Mouse (Mus musculus) embryonic facial prominence, embryonic 11.5 days (tissue): ENCODE data around the gene Anxa9. TPM values are rescaled to one million over a fixed set of nuclear protein-coding genes. Genes with fewer than 3 reads are reported as not detected.
A peak's percentile ranks its signal among the peaks of the same experiment; 100 is the strongest.

Experiments
- ATAC-seq: fragments of 200-750 bp; cut with Nextera tagmentation; replicated peaks from 2 replicates; pipeline ENCODE4 v1.8.0; 2017; ENCODE audit warnings: low read depth; ENCODE audit not compliant: insufficient number of reproducible peaks, low FRiP score, low TSS enrichment
- DNase-seq: peaks from one replicate; pipeline ENCODE4 v3.0.0-alpha.2; 2015; ENCODE audit warnings: low spot score
- H3K27ac ChIP-seq: fragments of 300-500 bp; sonication (generic); replicated peaks from 2 replicates; pipeline ENCODE4 v1.5.1; 2014; ENCODE audit warnings: mild to moderate bottlenecking, low read depth, low read length, control low read depth
- H3K27me3 ChIP-seq: fragments of 300-500 bp; sonication (generic); 2 replicates; pipeline ENCODE4 v1.6.1; 2014; ENCODE audit warnings: mild to moderate bottlenecking, low read length, moderate library complexity, mixed read lengths; ENCODE audit not compliant: control insufficient read depth, insufficient read depth
- H3K36me3 ChIP-seq: fragments of 300-500 bp; sonication (generic); replicated peaks from 2 replicates; pipeline ENCODE4 v1.6.1; 2014; ENCODE audit warnings: low read depth, mild to moderate bottlenecking, low read length, moderate library complexity, mixed read lengths; ENCODE audit not compliant: control insufficient read depth, insufficient read depth
- H3K4me1 ChIP-seq: fragments of 300-500 bp; sonication (generic); 2 replicates; pipeline ENCODE4 v1.6.1; 2014; ENCODE audit warnings: low read length, mixed read lengths; ENCODE audit not compliant: control insufficient read depth, insufficient read depth
- H3K4me2 ChIP-seq: fragments of 300-500 bp; sonication (generic); 2 replicates; pipeline ENCODE4 v1.6.1; 2014; ENCODE audit warnings: low read depth, mild to moderate bottlenecking, control low read depth, low read length, moderate library complexity
- H3K4me3 ChIP-seq: fragments of 300-500 bp; sonication (generic); 2 replicates; pipeline ENCODE4 v1.5.1; 2014; ENCODE audit warnings: low read depth, low read length, control low read depth
- H3K9ac ChIP-seq: fragments of 300-500 bp; sonication (generic); replicated peaks from 2 replicates; pipeline ENCODE4 v1.6.1; 2014; ENCODE audit warnings: mild to moderate bottlenecking, control low read depth, low read length
- H3K9me3 ChIP-seq: fragments of 300-500 bp; sonication (generic); replicated peaks from 2 replicates; pipeline ENCODE4 v1.6.1; 2016; ENCODE audit warnings: mild to moderate bottlenecking, low read length, inconsistent platforms, mixed read lengths; ENCODE audit not compliant: control insufficient read depth
- WGBS: fragments of 180-500 bp; shearing (Covaris S2); extraction: QIAGEN DNeasy Blood & Tissue Kit; methylation state at CpG from one replicate; pipeline ENCODE4 v1.1.7; 2014; 5-methylcytosine and 5-hydroxymethylcytosine counted together
- polyA plus RNA-seq: library from polyadenylated mRNA; unstranded; fragments of >200 nt; fragmentation: Nextera tagmentation; extraction: Ambion mirVana; gene quantifications from 2 replicates; pipeline ENCODE4 v1.2.1, GENCODE M21; 2014

Gene Anxa9
- polyA plus RNA-seq, 1 experiment from 2014 or later, result 1.5 TPM

GRCm38 (mm10) chr3:95331528-95331927, 24.6 kb upstream of the Anxa9 start:
- Histone ChIP-seq H3K36me3 (peaks cover 19% of the 10 kb centered on the region), H3K9ac (no peak overlapping the region), H3K27me3 (no peaks in the 10 kb centered on the region), H3K4me1 (no peaks in the 10 kb centered on the region), H3K27ac (no peak overlapping the region), H3K4me2 (no peak overlapping the region), H3K4me3 (no peak overlapping the region), H3K9me3 (no peaks in the 10 kb centered on the region)
- WGBS, result 90% methylated on average over 1 of the region's 1 CpGs
- DNase-seq (no peak), ATAC-seq (no peak)

- H3K9me3 ChIP-seq, result no peaks in the 10 kb centered on the region
- ATAC-seq (no peak), DNase-seq (no peak)
- H3K4me3 ChIP-seq, result no peak overlapping the region
- no peak overlapping the region for H3K4me2 ChIP-seq
- H3K36me3 ChIP-seq, result peaks cover 26% of the 10 kb centered on the region
- H3K27ac ChIP-seq, result no peak overlapping the region
- H3K4me1 ChIP-seq, result no peaks in the 10 kb centered on the region
- WGBS, result 81% methylated on average over 1 of the region's 1 CpGs
- no peak overlapping the region for H3K9ac ChIP-seq
- no peaks in the 10 kb centered on the region for H3K27me3 ChIP-seq
Measured at GRCm38 (mm10) chr3:95328803-95329404, 21.9 kb upstream of the Anxa9 start.

GRCm38 (mm10) chr3:95324454-95325144, 17.6 kb upstream of the Anxa9 start:
- Histone ChIP-seq H3K9ac (no peak overlapping the region), H3K4me1 (no peaks in the 10 kb centered on the region), H3K36me3 (peaks cover 17% of the 10 kb centered on the region), H3K4me2 (no peak overlapping the region), H3K27ac (no peak overlapping the region), H3K27me3 (no peaks in the 10 kb centered on the region), H3K4me3 (no peak overlapping the region), H3K9me3 (no peaks in the 10 kb centered on the region)
- no peak for DNase-seq
- ATAC-seq, result no peak
- WGBS, result 93% methylated on average over 6 of the region's 6 CpGs

- Histone ChIP-seq H3K36me3 (peaks cover 15% of the 10 kb centered on the region), H3K9me3 (no peaks in the 10 kb centered on the region), H3K27me3 (no peaks in the 10 kb centered on the region), H3K4me2 (no peak overlapping the region), H3K9ac (no peak overlapping the region), H3K4me1 (no peaks in the 10 kb centered on the region; the same call in 1 of the 2 replicates), H3K4me3 (no peak overlapping the region), H3K27ac (no peak overlapping the region)
- DNase-seq, result no peak
- no peak for ATAC-seq
- 92% methylated on average over 3 of the region's 3 CpGs for WGBS
Measured at GRCm38 (mm10) chr3:95323429-95323828, 16.5 kb upstream of the Anxa9 start.

GRCm38 (mm10) chr3:95319701-95320625, 13.0 kb upstream of the Anxa9 start:
- H3K4me2 ChIP-seq, result no peak overlapping the region
- H3K9me3 ChIP-seq, result no peaks in the 10 kb centered on the region
- no peak for DNase-seq
- H3K27me3 ChIP-seq, result no peaks in the 10 kb centered on the region
- H3K27ac ChIP-seq, result no peak overlapping the region
- peaks cover 4% of the 10 kb centered on the region for H3K36me3 ChIP-seq
- no peak for ATAC-seq
- H3K9ac ChIP-seq, result no peak overlapping the region
- no peak overlapping the region for H3K4me3 ChIP-seq
- WGBS, result 69% methylated on average over 12 of the region's 12 CpGs
- no peaks in the 10 kb centered on the region; the same call in none of the 2 replicates for H3K4me1 ChIP-seq

GRCm38 (mm10) chr3:95319110-95319509, 12.1 kb upstream of the Anxa9 start:
- H3K4me1 ChIP-seq, result no peaks in the 10 kb centered on the region; the same call in none of the 2 replicates
- no peaks in the 10 kb centered on the region for H3K9me3 ChIP-seq
- H3K27ac ChIP-seq, result no peak overlapping the region
- H3K4me2 ChIP-seq, result no peak overlapping the region
- ATAC-seq, result no peak
- H3K4me3 ChIP-seq, result no peak overlapping the region
- DNase-seq, result no peak
- no peak overlapping the region for H3K9ac ChIP-seq
- H3K27me3 ChIP-seq, result no peaks in the 10 kb centered on the region
- no peaks in the 10 kb centered on the region; the same call in 1 of the 2 replicates for H3K36me3 ChIP-seq
- 63% methylated on average over 2 of the region's 2 CpGs for WGBS

- no peak overlapping the region for H3K27ac ChIP-seq
- H3K9me3 ChIP-seq, result no peaks in the 10 kb centered on the region
- ATAC-seq (no peak), DNase-seq (peak; percentile 20)
- no peak overlapping the region for H3K4me3 ChIP-seq
- H3K4me2 ChIP-seq, result no peak overlapping the region
- H3K9ac ChIP-seq, result no peak overlapping the region
- 31% methylated on average over 6 of the region's 6 CpGs for WGBS
- no peaks in the 10 kb centered on the region; the same call in 1 of the 2 replicates for H3K36me3 ChIP-seq
- no peaks in the 10 kb centered on the region; the same call in none of the 2 replicates for H3K4me1 ChIP-seq
- no peaks in the 10 kb centered on the region for H3K27me3 ChIP-seq
Measured at GRCm38 (mm10) chr3:95318548-95318947, 11.6 kb upstream of the Anxa9 start.
